Mouse (Mus musculus) lung, adult 2 months (tissue): ENCODE data around the gene Ptpn3.

Experiments
- CTCF ChIP-seq: fragments of 200-500 bp; IDR thresholded peaks from 2 replicates; pipeline ENCODE4 v1.5.1; 2011; ENCODE audit warnings: mild to moderate bottlenecking, low read length, control low read depth; ENCODE audit not compliant: insufficient read depth
- POLR2A ChIP-seq: fragments of 200-500 bp; IDR thresholded peaks from 2 replicates; pipeline ENCODE4 v1.6.1; 2011; ENCODE audit warnings: low read depth, mild to moderate bottlenecking, control low read depth, low read length, borderline replicate concordance; ENCODE audit errors: extremely low read depth

DNA sequence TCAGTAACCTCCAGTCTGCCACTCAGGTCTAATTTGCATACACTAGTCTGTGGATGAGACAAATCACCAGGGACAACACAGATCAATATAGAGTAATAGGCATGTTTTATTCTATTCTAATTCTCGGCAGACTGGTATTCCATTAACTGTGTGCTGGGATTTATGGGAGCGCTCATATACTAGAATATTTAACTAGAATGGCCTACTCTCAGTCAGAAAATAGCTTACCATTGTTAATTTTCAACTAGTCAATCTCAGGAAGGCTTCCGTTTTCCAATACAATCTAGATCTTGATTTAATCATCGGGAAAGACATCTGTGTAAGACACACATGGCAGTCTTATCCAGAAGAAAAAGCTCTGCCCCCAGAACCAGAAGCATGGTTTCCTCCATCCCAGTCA, 3.5 kb downstream of the Ptpn3 start:
- TF ChIP-seq POLR2A (no peak), CTCF (no peak)
